Comparison of ENCODE assay signal across 29 mouse cellular contexts in the genomic region with DNA sequence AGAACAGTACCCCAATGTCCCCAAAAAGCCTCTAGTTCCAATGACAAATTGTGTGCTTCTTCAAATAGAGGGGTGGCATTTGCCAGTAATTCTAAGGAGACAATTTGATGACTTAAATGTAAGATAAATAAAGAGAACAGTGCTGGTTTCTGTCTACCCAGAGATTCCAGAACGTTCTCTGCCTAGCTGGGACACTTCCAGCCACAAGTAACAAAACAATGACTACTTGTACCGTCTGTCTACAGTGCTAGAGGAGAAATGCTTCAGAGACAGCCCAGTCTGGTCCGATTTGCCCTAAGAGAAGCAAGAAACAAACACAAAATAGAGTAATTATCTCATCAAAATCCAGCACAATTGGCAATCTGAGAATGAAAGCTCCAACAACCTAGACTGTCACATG.
DNase-seq lines count a peak whose midpoint lies in the region; ATAC-seq and TF ChIP-seq lines count a peak whose summit lies in the region.
"Had no signal": no experiment of that assay in that cellular context is flagged by ENCODE, and none has a peak within 500 bp of the region (broad histone marks: within the 10 kb centered on the region; RNA-seq: fewer than 3 reads in every experiment).

No protein-coding gene starts in this region.

- peak; percentile 8; the same call in 1 of the 2 replicates for ATAC-seq in forebrain, postnatal 0 days
- no peak for ATAC-seq in lung, embryonic 15.5 days (ENCODE audit: borderline replicate concordance, extremely low read depth, low FRiP score, low TSS enrichment)
- ATAC-seq in inflammation-experienced regulatory T-cells, adult 6 months, result no peak
- ATAC-seq: hindbrain, postnatal 0 days; Patski had no signal

- H3K27ac ChIP-seq in forebrain, postnatal 0 days (ENCODE audit: low read depth, low read length), result no peak overlapping the region
- no peak overlapping the region for H3K27ac ChIP-seq in forebrain, embryonic 10.5 days
- 0 out of 2 replicates have a peak overlapping the region, but pooled peaks have one; percentile 6 for H3K27ac ChIP-seq in lung, embryonic 15.5 days
- H3K27ac ChIP-seq: embryonic facial prominence, embryonic 15.5 days; forebrain, embryonic 12.5 days; heart, adult 2 months; heart, embryonic 15.5 days; hindbrain, embryonic 14.5 days; hindbrain, postnatal 0 days had no signal

- no peaks in the 10 kb centered on the region for H3K9me3 ChIP-seq in forebrain, postnatal 0 days (ENCODE audit: low read length)
- H3K9me3 ChIP-seq in forebrain, embryonic 10.5 days, result peaks cover 11% of the 10 kb centered on the region; the same call in 1 of the 2 replicates
- no peaks in the 10 kb centered on the region for H3K9me3 ChIP-seq in lung, embryonic 15.5 days
- H3K9me3 ChIP-seq: embryonic facial prominence, embryonic 15.5 days; forebrain, embryonic 12.5 days; heart, embryonic 15.5 days had no signal

- TF ChIP-seq CTCF in forebrain, postnatal 0 days (IDR thresholded peaks at IDR 0.05; ENCODE audit: low read depth), result no peak

- no peaks in the 10 kb centered on the region for H3K27me3 ChIP-seq in forebrain, postnatal 0 days (ENCODE audit: insufficient read depth, low read length)
- no peaks in the 10 kb centered on the region for H3K27me3 ChIP-seq in forebrain, embryonic 10.5 days (ENCODE audit: poor library complexity, severe bottlenecking)
- no peaks in the 10 kb centered on the region for H3K27me3 ChIP-seq in lung, embryonic 15.5 days
- H3K27me3 ChIP-seq: CH12.LX; embryonic facial prominence, embryonic 12.5 days; embryonic facial prominence, embryonic 15.5 days; forebrain, embryonic 12.5 days; heart, embryonic 15.5 days; Patski had no signal

- WGBS in forebrain, postnatal 0 days, result 33% methylated on average over 3 of the region's 3 CpGs
- 87% methylated on average over 3 of the region's 3 CpGs for WGBS in forebrain, embryonic 10.5 days
- WGBS in lung, embryonic 15.5 days, result 41% methylated on average over 3 of the region's 3 CpGs

- DNase-seq in forebrain, postnatal 0 days, result no peak
- no peak for DNase-seq in forebrain, embryonic 10.5 days (ENCODE audit: extremely low spot score, low spot score)
- DNase-seq in layer of hippocampus, adult 11-12 months (ENCODE audit: low spot score), result peak; percentile 15
- no peak for DNase-seq in layer of hippocampus, adult 9-10 months (ENCODE audit: low spot score)
- DNase-seq in lung, postnatal 36 days, result no peak
- DNase-seq in telencephalon, adult 2 months (ENCODE audit: low read depth, low spot score), result peak; percentile 35
- DNase-seq: adrenal gland, postnatal 10 days; adrenal gland, postnatal 36 days; B cell, adult 2 months; cerebellum, adult 11 months; cerebellum, adult 2 months; cerebellum, adult 9-11 months; cerebellum, postnatal 25 days; gastrocnemius, postnatal 25 days; heart, adult 2 months; heart, postnatal 10 days; heart, postnatal 4 days had no signal

- H3K4me2 ChIP-seq in forebrain, postnatal 0 days (ENCODE audit: low read depth), result no peak overlapping the region
- no peak overlapping the region for H3K4me2 ChIP-seq in lung, embryonic 15.5 days
- H3K4me2 ChIP-seq: embryonic facial prominence, embryonic 12.5 days; embryonic facial prominence, embryonic 15.5 days; forebrain, embryonic 12.5 days; heart, embryonic 11.5 days; heart, embryonic 15.5 days; hindbrain, embryonic 14.5 days had no signal

- H3K36me3 ChIP-seq in forebrain, postnatal 0 days (ENCODE audit: insufficient read depth), result no peaks in the 10 kb centered on the region
- H3K36me3 ChIP-seq in forebrain, embryonic 10.5 days (replicated peaks), result no peaks in the 10 kb centered on the region
- H3K36me3 ChIP-seq in lung, embryonic 15.5 days, result no peaks in the 10 kb centered on the region
- H3K36me3 ChIP-seq: embryonic facial prominence, embryonic 12.5 days; embryonic facial prominence, embryonic 15.5 days; forebrain, embryonic 12.5 days; G1E; heart, embryonic 15.5 days had no signal

- H3K9ac ChIP-seq in forebrain, postnatal 0 days, result no peak overlapping the region
- no peak overlapping the region for H3K9ac ChIP-seq in lung, embryonic 15.5 days
- H3K9ac ChIP-seq: embryonic facial prominence, embryonic 12.5 days; embryonic facial prominence, embryonic 15.5 days; forebrain, embryonic 12.5 days; heart, embryonic 15.5 days; hindbrain, embryonic 14.5 days had no signal

- no peak overlapping the region for H3K4me3 ChIP-seq in forebrain, postnatal 0 days (ENCODE audit: low read depth, low read length)
- no peak overlapping the region for H3K4me3 ChIP-seq in forebrain, embryonic 10.5 days
- no peak overlapping the region for H3K4me3 ChIP-seq in lung, embryonic 15.5 days
- H3K4me3 ChIP-seq: embryonic facial prominence, embryonic 12.5 days; embryonic facial prominence, embryonic 15.5 days; forebrain, embryonic 12.5 days; heart, adult 2 months; heart, embryonic 15.5 days had no signal

- no peaks in the 10 kb centered on the region for H3K4me1 ChIP-seq in forebrain, postnatal 0 days (ENCODE audit: insufficient read depth)
- H3K4me1 ChIP-seq in forebrain, embryonic 10.5 days, result no peaks in the 10 kb centered on the region; the same call in 1 of the 2 replicates
- H3K4me1 ChIP-seq in lung, embryonic 15.5 days, result peaks cover 14% of the 10 kb centered on the region
- H3K4me1 ChIP-seq: forebrain, embryonic 12.5 days had no signal

Comparison
In these comparisons a context has a peak if more than half of its experiments do, and no peak if none do; other contexts are left out.
1. DNase-seq: peak in layer of hippocampus, adult 11-12 months (single experiment) and telencephalon, adult 2 months (single experiment); none in forebrain, postnatal 0 days (single experiment), forebrain, embryonic 10.5 days (single experiment), layer of hippocampus, adult 9-10 months (single experiment) and lung, postnatal 36 days (single experiment).